Mouse (Mus musculus) Muller cell, postnatal 12 days (primary cell): ENCODE measurements around the gene Fgd5.
"Not testable (repeated sequence)": the region's sequence is repeated elsewhere in the genome, so short reads cannot be mapped to it uniquely, and the experiment has no call there.

ENCODE experiments used
- DNase-seq: peaks from one replicate; pipeline ENCODE4 v3.0.0-alpha.2; 2015; ENCODE audit errors: inconsistent ontology term

Fgd5 gene

DNA sequence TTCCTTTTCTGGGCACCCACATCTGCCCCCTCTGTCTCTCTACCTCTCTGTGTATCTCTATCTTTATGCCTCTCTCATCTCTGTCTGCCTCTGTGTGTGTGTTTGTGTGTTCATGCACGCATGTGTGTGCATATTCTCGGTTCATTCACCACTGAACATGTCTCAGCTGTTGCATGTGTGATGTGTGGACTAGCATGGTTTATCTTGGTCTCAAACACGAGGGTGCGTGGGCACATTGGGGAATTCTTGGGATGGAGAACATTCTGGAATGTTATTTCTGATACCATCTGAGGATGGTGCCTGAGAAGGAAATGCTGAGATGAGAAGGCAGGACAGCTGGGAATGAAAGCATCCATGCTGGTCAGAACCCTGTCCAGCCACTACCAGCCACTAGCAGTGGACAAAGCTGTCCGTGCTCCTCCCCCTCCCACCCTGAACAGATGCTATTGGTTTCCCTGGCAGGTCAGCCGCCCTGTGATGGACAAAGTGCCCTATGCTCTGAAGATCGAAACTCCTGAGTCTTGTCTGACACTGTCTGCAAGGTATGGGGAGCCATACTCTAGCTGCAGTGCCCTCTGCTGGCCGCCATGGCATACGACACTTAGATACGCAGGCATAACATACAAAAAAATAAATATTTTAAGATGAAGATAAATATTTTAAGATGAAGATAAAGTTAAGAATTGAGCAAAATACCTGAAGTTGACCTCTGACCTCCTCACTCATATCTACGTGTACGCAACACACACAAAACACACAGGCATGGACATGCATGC is 87.2 kb downstream of the Fgd5 start:
- peak; percentile 25 for DNase-seq

DNA sequence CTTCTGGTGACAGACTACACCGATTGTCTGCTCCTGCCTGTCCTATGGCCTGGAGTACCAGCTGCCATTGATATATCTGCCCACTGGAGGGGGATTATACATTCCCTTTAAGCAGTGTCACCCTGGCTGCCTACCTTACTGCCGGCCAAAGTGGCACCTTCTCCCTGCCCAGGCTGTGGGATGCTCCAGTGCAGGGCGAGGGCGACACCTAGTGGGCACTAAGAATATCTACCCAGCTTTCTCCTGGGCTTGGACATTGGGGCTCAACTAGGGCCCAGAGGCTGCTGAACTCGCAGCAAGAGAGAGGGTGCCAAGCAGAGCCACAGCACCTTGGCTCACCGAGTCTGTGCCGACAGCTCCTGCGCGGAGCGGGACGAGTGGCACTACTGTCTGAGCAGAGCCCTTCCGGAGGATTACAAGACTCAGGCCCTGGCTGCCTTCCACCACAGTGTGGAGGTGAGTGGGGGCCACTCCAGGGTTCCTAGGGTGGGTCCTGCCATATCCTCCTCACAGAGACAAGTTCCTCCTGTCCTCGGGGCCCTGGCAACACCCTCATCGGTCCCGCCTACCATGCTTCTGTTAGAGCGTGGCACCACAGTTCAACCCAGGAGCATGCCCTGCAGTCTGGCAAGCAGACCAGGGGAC is 88.6 kb downstream of the Fgd5 start:
- peak; percentile 67 for DNase-seq

- DNase-seq, result no peak
Observed at GRCm38 (mm10) chr6:92071121-92071839, 92.6 kb downstream of the Fgd5 start.

- DNase-seq, result no peak
Observed at GRCm38 (mm10) chr6:92080730-92081129, 102.1 kb downstream of the Fgd5 start.

GRCm38 (mm10) chr6:92082756-92083155 is 104.1 kb downstream of the Fgd5 start:
- DNase-seq, result no peak

DNA sequence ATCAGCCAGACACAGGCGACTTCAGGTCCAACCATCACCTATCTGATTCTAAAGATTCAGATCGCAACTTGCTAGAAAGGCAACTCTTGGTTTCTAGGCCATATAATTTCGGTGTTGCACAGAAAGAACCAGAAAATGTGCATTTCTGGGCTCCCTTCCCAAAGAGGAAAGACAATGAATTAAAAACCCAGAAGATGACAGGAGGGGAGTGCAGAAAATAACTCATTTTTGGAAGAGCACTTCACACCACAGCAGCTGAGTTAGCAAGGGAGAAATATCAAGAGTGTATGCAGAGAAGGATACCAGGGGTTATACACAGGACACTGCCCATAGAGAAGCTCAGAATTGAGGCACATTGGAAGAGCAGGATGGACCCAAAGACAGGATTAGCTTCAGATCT is 106.3 kb downstream of the Fgd5 start:
- DNase-seq, result no peak

DNA sequence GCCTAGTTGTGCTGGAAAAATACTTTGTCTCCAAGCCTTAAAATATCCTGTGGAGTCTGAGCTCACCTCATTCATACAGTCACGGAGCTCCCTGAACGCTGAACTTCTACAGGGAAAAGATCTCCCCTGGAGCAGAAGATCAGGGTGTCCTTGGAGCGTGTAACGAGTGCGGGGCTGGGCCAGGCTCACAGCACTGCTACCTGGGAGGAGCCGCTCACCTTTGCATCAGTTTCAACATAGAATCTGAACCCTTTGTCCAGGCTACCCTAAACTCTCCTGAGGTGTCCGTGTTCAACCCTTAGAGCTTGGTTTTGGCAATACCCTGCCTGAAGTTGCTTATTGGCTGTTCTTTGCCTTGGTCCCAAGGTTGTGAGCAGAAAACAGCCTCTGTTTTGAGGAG is 110.5 kb downstream of the Fgd5 start:
- not testable (repeated sequence) for DNase-seq

- DNase-seq, result no peak
Observed at GRCm38 (mm10) chr6:92089982-92090381, 111.3 kb downstream of the Fgd5 start.

- no peak for DNase-seq
Observed at GRCm38 (mm10) chr6:92090497-92090896, 111.8 kb downstream of the Fgd5 start.

GRCm38 (mm10) chr6:92091130-92091591 is 112.5 kb downstream of the Fgd5 start, which contains the start of gene Nr2c2:
TSS of gene Nr2c2 (plus strand) at chr6:92091390.
- DNase-seq, result peak; percentile 85

DNA sequence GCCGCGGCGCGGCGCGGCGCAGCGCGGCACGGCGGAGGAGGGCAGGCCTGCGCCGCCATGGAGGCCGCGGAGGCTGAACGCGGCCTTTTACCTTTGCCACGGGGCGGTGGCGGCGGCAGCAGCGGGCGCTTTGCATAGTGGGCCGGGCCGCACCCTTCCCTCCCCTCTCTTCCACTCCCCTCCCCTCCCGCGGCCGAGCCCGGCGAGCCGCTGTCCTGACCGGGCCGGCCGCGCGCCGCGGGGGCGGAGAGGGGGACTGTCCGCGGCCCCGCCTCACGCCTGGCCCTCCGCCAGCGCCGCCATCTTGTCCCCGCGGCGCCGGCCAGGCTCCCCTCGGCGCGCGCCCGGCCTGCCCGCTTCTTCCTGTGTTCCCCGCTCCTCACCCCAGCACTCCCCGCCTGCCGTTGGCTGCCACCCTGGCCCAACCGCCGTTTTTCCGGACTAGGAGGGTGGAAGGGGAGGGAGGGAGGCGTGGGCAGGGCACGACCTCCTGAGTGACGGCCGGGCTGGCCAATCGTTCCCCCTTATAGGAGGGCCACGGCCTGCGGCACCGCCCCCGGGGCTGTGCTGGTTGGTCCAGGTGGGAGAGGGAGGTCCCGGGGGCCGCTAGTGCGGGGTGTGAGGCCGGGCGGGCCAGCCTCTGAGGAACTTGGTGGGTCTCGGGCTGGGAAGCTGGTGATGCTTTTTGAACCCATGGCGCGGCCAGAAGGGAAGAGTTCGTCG is 113.2 kb downstream of the Fgd5 start:
- peak; percentile 100 for DNase-seq

DNA sequence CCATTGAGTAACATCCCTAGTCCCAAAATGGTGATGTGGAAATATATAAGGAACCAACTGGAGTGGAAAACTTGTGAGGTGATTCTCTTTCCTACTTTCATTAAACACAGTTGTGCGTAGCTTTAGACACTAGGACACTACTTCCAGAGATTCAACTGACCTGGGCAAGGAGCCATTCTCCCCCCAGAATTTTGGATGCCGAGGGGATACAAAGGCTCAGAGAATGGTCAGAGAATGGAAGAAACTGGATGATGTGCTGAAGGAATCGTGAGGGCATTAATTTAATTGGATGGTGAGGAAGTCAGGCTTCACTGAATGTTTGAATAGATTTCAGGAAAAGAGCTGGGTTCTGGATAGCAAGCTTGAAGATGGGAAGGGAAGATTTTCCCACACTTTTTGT is 114.1 kb downstream of the Fgd5 start:
- peak; percentile 44 for DNase-seq

GRCm38 (mm10) chr6:92093869-92094268 is 115.2 kb downstream of the Fgd5 start:
- no peak for DNase-seq

DNA sequence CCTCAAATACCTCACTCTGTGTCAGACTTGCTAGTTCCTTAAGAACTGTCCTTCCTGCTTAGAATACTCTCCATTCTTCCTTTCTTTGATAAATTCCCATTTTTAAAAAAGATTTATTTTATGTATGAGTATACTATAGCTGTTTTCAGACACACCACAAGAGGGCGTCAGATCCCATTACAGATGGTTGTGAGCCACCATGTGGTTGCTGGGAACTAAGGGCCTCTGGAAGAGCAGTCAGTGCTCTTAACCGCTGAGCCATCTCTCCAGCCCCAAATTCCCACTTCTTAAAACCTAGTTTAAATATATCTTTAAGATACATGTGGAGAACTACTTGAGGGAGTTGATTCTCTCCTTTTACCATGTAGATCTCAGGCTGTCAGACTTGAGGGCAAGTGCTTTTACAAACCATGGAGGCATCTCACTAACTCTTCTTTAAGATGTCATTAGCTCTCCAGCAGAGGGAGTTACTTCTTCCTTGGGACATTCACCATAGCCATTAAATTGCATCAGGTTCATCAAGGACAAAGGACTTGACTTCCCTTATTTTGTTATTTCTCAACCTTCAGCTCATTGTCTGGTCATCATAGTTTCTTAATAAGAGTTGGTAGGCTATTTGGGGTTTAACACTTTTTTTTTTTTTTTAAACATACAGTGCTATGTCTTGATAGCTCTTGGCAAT is 122.1 kb downstream of the Fgd5 start:
- no peak for DNase-seq

- no peak for DNase-seq
Observed at GRCm38 (mm10) chr6:92124547-92124946, 145.9 kb downstream of the Fgd5 start.
